Mouse (Mus musculus): ENCODE measurements around the gene Snurf. TPM values are rescaled to one million over a fixed set of nuclear protein-coding genes. Genes with fewer than 3 reads are reported as not detected.

The Snurf gene
- total RNA-seq (2021), result 1,000 to 10,000 TPM; 2,375 to 2,446 TPM

DNA sequence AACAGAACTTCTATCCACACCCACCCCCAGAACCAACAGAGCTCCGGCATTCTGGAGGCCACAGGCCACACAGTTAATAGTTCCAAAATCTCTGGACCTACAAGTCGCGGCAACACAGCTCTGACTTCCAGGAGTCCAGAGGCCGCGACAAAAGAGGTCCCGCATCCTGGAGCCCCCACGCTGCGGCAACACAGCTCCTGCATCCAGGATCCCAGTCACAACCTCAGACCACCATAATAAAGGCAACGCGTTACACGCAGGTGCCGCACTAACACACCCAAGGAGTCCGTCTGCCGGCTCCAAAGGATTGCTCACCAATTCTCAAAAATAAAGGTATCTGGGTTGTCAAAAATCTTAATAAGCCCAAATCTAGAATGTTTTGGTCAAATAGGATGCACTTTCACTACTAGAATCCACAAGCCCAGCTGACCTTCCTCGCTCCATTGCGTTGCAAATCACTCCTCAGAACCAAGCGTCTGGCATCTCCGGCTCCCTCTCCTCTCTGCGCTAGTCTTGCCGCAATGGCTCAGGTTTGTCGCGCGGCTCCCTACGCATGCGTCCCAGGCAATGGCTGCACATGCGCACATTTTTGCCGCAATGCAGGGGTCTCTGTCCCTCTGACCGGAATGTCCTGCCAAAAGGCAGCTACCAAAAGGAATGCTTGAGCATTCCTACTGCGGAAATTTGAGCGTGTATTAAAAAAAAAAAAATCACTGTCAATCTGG is at the start of gene Snurf, which contains the start of gene Gm38393:
Gene Snurf (minus strand): TSS at position 444 of the 725 bp plus-strand sequence.
Gene Gm38393 (minus strand): TSS at position 459 of the 725 bp plus-strand sequence.
- DNase-seq (ENCODE audit: extremely low spot score in 1 of 2, low spot score in 1 of 2), result peak; percentile 60 to 77

DNA sequence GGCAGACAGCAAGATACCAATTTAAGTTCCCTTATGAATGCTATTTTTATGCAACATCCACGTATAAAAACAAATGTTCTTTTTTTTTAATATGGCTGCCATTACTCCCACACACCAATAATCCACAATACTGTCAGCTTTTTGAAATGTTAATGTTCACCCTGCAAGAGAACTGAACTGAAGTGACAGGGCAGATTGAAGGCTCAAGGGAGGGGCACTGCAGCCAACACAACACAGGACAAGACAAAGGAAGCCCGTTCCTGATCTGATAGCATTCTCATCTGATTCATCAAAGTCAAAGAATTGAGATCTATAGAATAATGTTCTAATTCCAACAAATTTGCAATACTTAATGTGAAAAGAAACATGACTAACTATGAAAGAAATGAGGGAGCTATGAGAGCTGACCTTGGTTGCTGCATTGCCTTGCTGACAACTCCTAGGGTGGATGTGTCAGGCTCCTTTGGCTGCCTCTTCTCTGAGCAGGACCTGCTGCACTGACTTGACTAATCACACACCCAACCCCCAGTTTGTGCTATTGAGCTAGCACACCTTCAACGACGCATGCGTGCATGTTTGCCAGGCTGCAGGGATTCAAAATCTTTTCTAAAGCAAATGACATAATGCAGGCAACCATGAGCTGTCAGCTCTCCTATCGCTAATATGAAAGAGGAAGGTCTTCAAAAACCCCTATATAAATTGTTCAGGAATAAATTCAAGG is 42.8 kb upstream of the Snurf start:
- peak; percentile 32 to 55 for DNase-seq (ENCODE audit: extremely low spot score in 1 of 2, low spot score in 1 of 2)

DNA sequence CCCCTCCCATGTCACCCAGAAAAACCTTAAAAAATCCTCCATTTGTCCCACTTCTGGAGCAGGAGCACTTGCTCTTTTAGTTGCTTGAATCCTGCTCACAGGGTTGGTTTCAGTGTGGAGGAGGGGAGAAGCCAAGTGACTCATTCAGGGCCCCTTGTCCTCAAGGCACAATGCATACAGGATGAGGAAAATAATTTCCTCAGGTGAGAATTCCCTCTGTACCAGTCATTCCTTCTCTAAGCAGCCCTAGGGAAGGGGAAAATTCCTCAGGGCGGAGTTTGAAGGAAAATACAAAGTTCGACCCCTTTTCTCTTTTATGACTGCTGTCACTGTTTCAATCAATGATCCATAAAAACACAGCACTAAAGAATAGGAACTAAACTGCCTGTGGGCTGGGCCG is 8.3 kb upstream of the Snurf start:
- no peak for DNase-seq (ENCODE audit: extremely low spot score in 1 of 2, low spot score in 1 of 2)

DNA sequence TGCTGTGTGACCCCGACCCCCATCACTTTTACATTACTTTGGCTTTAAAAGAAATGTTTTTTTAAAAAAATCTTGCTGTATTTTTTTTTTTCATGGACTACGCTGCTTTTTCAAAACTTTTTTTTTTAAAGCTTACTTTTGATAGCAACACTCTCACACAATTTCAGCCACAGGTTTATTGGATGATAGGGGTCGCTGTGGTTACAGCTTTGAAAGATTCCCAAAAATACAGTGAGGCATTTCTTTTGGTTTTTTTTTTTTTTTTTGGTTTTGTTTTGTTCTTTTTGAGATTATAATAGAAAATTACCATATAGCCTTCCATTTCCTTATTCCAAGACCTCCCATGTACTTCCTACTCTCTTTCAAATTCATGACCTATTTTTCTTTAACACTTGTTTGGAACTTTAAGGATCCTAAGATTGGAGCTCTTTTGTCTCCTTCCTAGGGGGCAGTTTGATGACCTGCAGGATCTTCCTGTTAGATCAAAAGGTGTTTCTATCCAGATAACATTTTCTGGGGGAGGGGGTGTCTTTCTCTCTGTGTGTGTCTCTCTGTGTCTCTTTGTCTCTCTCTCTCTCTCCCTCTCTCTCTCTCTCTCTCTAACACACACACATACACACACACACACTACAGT is 3.0 kb upstream of the Snurf start:
- DNase-seq (ENCODE audit: extremely low spot score in 1 of 2, low spot score in 1 of 2), result no peak

DNA sequence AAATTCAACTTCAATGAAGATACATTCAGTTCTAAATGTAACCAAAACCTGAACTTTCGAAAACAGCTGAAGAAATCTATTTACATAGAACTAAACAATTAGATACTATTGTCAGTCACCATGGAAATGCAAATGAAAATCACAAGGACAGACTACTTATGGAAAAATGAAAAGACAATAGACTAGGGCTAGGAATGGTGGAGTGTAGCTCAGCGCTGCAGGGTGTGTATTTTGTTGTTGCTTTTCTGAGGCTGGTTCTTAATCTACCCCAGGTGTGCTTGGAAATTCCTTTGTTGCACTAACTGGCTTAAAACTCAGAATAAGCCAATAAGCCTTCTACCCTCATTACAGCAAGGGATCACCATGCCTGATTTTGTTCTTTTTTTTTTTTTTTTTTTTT is 1.4 kb upstream of the Snurf start:
- DNase-seq (ENCODE audit: extremely low spot score in 1 of 2, low spot score in 1 of 2), result no peak

DNA sequence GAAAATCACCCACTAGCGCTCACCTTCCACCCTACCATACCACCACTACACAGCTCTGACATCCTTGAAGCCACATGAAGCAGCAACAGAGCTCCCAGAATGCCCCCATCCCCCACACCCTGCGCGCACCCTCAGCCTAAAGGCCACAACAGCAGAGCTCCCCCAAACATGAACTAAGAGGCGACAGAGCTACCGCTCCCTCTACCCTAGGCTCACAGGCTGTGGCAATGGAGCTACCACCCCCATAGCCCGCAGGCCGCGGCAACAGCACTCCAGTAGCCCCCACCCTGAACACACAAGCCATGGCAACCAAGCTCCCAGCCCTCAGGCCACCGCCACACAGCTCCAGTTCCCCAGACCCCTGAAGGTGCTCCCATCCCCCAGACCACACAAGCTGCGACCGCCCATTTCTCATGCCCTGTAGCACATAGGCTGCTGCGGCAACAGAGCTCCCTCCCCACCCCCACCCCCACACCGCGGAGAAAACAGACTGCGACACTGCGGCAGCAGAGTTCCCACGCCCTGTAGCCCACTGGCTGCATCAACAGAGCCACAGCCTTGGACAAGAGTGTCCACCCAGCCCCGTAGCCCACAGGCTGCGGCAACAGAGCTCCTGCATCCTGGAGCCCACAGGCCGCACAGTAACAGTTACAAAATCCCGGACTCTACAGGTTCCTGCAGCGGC is 786 bp downstream of the Snurf start:
- peak; percentile 24 to 35 for DNase-seq (ENCODE audit: extremely low spot score in 1 of 2, low spot score in 1 of 2)

DNA sequence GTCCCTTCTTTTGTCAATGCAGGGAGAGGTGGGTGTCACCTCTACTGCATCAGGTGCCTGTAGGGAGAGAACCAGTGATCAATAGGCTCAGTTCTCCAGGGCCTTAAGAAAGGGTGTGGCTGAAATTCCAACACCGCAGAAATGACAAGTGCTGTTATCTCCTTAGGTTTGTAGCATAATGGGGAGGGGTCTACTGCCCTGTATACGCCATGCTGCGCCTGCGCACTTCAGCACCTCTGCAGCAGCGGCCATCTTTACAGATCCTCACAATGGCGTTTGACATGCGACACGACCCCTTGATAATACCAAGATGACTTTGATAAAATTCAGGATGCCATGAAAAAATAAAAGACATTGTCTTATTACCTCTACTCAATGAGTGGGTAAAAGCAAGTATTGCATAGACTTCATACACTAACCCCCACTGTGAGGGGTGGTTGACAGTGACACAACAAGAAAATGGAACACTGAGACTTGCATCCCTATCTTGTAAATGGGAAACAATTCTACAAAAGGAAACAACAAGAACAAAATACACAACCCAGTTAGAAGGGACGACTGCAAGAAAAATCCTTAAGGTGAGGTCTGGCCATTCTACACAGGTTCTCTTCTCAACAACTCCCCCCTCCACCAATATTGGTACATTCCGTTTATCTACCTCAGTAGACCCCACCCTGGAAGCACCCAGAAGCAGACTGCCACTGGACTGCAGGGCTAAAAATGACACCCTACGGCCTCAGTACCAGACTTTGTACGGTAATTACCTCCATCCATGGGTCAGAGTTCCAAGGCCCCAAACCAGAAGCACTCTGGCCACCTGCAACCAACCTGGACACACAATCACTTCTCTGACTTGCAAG is 1.6 kb downstream of the Snurf start:
- DNase-seq (ENCODE audit: extremely low spot score in 1 of 2, low spot score in 1 of 2), result peak in 1 of 2 experiments; percentile 10

DNA sequence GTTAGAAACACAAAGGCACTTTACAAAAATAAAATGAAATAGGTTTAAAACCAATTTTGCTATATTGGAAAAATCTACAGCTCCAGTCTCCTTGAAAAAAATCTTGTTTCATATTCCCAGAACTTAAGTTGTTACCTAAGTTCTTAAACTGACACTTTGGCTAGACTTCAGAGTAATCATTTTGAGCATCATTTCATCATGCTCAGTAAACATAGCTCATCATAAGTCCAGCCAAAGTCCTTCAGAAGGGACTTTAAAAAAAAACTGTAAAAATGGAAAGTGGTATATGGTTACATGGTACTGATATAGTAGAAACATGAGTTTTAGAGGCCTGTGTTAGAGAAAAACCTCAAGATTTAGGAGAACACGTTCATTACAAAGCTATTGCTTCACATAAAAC is 26.2 kb downstream of the Snurf start:
- DNase-seq (ENCODE audit: extremely low spot score in 1 of 2, low spot score in 1 of 2), result no peak

Other genes starting within 250 kb of the Snurf start
- gene Gm38393, start within 50 bp of the Snurf start, total RNA-seq (2021), result 10 to 100 TPM; 49.6 to 68.9 TPM
- 100 to 1,000 TPM; 852 to 910 TPM for gene Snrpn, start 135.2 kb upstream of the Snurf start, total RNA-seq (2021)

Measured in layer of hippocampus, postnatal 25 days (tissue).